Mouse (Mus musculus) thymus, adult 2 months (tissue): ENCODE measurements at regions not wholly inside any gene's neighbourhood (a gene's known extent, or its start where the extent isn't known, plus 50 kb on each side); places are given as distances from the start of the nearest gene placed in this dataset.

Experiments
- DNase-seq: peaks from one replicate; pipeline ENCODE4 v3.0.0; 2021
- H3K27ac ChIP-seq: fragments of 200-500 bp; 2 replicates; pipeline ENCODE4 v1.5.1; 2012; ENCODE audit warnings: low read length, control low read depth; ENCODE audit not compliant: control insufficient read depth, insufficient read depth
- H3K27me3 ChIP-seq: fragments of 200-500 bp; 2 replicates; pipeline ENCODE4 v1.6.1; 2012; ENCODE audit warnings: mild to moderate bottlenecking, low read length, moderate library complexity, mixed read lengths; ENCODE audit not compliant: control insufficient read depth, insufficient read depth
- H3K36me3 ChIP-seq: fragments of 200-500 bp; 2 replicates; pipeline ENCODE4 v1.6.1; 2012; ENCODE audit warnings: mild to moderate bottlenecking, low read length, moderate library complexity; ENCODE audit not compliant: control insufficient read depth, insufficient read depth
- H3K4me1 ChIP-seq: fragments of 200-500 bp; replicated peaks from 2 replicates; pipeline ENCODE4 v1.6.1; 2012; ENCODE audit warnings: low read length; ENCODE audit not compliant: control insufficient read depth, insufficient read depth
- H3K4me3 ChIP-seq: fragments of 200-500 bp; 2 replicates; pipeline ENCODE4 v1.5.1; 2012; ENCODE audit warnings: mild to moderate bottlenecking, low read length, control low read depth, moderate library complexity; ENCODE audit not compliant: control insufficient read depth, insufficient read depth
- CTCF ChIP-seq: fragments of 200-500 bp; IDR thresholded peaks from 2 replicates; pipeline ENCODE4 v1.5.1; 2012; ENCODE audit warnings: mild to moderate bottlenecking, control low read depth, low read length, moderate library complexity, borderline replicate concordance; ENCODE audit not compliant: control insufficient read depth, poor library complexity, insufficient read depth; ENCODE audit errors: extremely low read depth
- POLR2A ChIP-seq: fragments of 200-500 bp; IDR thresholded peaks from 2 replicates; pipeline ENCODE4 v1.6.1; 2012; ENCODE audit warnings: mild to moderate bottlenecking, low read length, control low read depth, moderate library complexity; ENCODE audit not compliant: control insufficient read depth, poor library complexity, insufficient read depth; ENCODE audit errors: extremely low read depth
- WGBS: fragments of 180-500 bp; shearing (Covaris S2); methylation state at CpG from one replicate; pipeline ENCODE4 v1.1.7; 2018; 5-methylcytosine and 5-hydroxymethylcytosine counted together

- H3K36me3 ChIP-seq: no peaks in the 10 kb centered on the region
- 66% methylated on average over 6 of the region's 7 CpGs for WGBS
- peaks cover 3% of the 10 kb centered on the region for H3K4me1 ChIP-seq
- H3K27ac ChIP-seq: no peak overlapping the region
- no peak for DNase-seq
- H3K27me3 ChIP-seq: no peaks in the 10 kb centered on the region
- no peak overlapping the region for H3K4me3 ChIP-seq
- TF ChIP-seq POLR2A: no peak
- TF ChIP-seq CTCF: no peak
Observed at GRCm38 (mm10) chr9:120685961-120686360, 114.7 kb downstream of the Rpl14 start.

DNA sequence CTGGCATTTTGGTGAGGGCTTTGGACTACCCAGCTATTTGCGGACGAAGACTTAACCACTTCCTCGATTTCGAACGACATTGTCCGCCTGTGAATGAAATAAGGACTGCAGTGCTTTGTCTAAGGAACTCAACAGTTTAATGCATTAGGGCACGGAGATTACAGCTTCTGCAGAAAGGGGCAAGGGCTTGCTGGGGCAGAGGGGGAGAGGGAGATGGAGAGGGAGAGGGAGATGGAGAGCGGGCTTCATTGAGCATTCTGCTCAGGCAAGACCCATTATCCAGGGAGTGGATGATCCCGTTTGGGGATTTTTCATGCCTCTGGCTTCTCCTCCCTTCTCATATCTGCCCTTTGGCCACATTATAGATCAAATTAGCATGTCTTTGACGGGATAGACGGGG lies 117.8 kb downstream of the Rpl14 start:
- TF ChIP-seq CTCF (no peak), POLR2A (no peak)
- Histone ChIP-seq H3K27ac (no peak overlapping the region), H3K4me3 (no peak overlapping the region), H3K4me1 (peaks cover 17% of the 10 kb centered on the region), H3K27me3 (no peaks in the 10 kb centered on the region; the same call in 1 of the 2 replicates), H3K36me3 (no peaks in the 10 kb centered on the region)
- WGBS: 50% methylated on average over 11 of the region's 11 CpGs
- DNase-seq: no peak

GRCm38 (mm10) chr9:120690510-120690909 lies 119.3 kb downstream of the Rpl14 start:
- H3K36me3 ChIP-seq: no peaks in the 10 kb centered on the region
- H3K27ac ChIP-seq: no peak overlapping the region
- no peaks in the 10 kb centered on the region; the same call in 1 of the 2 replicates for H3K27me3 ChIP-seq
- no peak for DNase-seq
- 81% methylated on average over 5 of the region's 5 CpGs for WGBS
- H3K4me3 ChIP-seq: no peak overlapping the region
- peaks cover 17% of the 10 kb centered on the region for H3K4me1 ChIP-seq
- TF ChIP-seq CTCF (no peak), POLR2A (no peak)

DNA sequence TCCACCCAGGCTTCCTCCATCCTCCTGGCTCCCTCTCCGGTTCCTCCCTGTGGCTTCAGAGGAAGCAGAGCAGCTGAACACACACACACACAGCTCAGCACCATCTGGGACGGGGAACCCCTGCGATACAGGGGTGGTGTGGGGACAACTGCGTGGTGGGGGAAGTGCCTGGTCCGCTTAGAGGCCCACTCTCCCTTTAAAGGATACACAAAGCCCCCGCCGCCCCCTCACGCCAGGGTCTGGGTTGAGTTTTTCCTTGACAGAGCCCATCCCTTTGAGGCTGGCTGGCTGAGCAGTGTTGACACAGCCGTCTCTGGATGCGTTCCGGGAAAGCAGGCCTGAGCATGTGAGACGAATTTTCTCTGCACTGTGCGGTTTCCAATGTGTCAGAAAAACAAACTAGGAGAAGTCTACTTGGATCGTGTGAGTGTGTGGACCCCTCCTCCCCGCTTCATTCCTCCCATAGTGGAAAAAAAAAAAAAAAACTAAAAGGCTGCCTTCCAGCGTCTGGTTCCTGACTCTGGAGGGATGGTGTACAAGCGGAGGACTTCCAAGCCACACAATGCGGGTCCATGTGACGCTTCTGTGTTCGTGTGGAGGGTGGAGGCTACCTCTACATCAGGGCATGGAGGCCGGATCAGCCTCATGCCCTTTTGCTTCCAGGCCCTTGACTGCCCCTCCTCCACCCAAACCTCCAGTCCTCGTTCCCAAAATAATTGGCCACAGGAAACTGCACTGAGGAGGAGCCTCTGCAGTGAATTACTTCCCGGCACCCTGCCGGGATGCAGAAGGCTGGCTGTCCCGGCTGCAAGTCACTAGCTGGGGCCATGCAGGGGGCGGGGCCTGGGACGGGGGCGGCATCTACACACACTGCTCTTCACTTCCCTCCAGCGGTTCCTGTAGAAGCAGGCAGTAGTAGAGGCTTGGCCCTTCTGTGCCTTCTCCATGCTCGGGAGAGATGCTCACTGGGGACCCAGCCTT lies 120.0 kb downstream of the Rpl14 start:
- TF ChIP-seq CTCF (peak; percentile 71; the same call in 1 of the 2 replicates), POLR2A (no peak)
- Histone ChIP-seq H3K27me3 (no peaks in the 10 kb centered on the region; the same call in 1 of the 2 replicates), H3K36me3 (no peaks in the 10 kb centered on the region), H3K4me1 (peaks cover 17% of the 10 kb centered on the region), H3K4me3 (peak overlapping the region; percentile 29), H3K27ac (peak overlapping the region; percentile 17; the same call in 1 of the 2 replicates)
- DNase-seq: peak; percentile 83
- 20% methylated on average over 30 of the region's 30 CpGs for WGBS

DNA sequence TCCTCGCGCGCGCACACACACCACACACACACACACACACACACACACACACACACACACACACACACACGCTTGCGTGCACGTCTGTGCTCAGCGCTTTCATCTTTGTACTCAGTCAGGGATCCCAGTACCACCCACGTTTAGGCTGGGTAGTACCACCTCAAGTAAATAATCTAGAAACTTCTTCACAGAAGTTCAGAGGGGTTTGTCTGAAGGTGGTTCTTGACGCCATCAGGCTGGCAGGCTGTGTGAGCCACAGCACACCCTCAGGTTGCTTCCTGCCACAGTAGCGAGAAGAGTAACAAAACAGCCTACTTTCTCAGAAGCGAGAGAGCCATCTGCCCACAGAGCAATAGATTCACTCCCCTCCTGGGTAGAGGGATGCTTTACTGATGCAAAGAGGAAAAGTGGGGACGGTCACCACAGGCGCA lies 120.7 kb downstream of the Rpl14 start:
- 17% methylated on average over 14 of the region's 14 CpGs for WGBS
- peak; percentile 31 for DNase-seq
- Histone ChIP-seq H3K27ac (peak overlapping the region; percentile 45; the same call in 1 of the 2 replicates), H3K36me3 (no peaks in the 10 kb centered on the region), H3K4me3 (peak overlapping the region; percentile 29), H3K27me3 (no peaks in the 10 kb centered on the region; the same call in 1 of the 2 replicates), H3K4me1 (peaks cover 17% of the 10 kb centered on the region)
- no peak for TF ChIP-seq CTCF
- TF ChIP-seq POLR2A: no peak

- Histone ChIP-seq H3K27ac (no peak overlapping the region), H3K4me3 (no peak overlapping the region), H3K4me1 (peaks cover 17% of the 10 kb centered on the region), H3K27me3 (no peaks in the 10 kb centered on the region; the same call in 1 of the 2 replicates), H3K36me3 (no peaks in the 10 kb centered on the region)
- DNase-seq: no peak
- 91% methylated on average over 5 of the region's 5 CpGs for WGBS
- TF ChIP-seq POLR2A (no peak), CTCF (no peak)
Observed at GRCm38 (mm10) chr9:120694457-120694856, 123.2 kb downstream of the Rpl14 start.
